Mouse (Mus musculus) heart, embryonic 16.5 days (tissue): ENCODE results near the gene Gm49361. TPM values are rescaled to one million over a fixed set of nuclear protein-coding genes. Genes with fewer than 3 reads are reported as not detected.

ENCODE experiments used
- ATAC-seq: fragments of 200-750 bp; cut with Nextera tagmentation; replicated peaks from 2 replicates; pipeline ENCODE4 v1.8.0; 2017; ENCODE audit warnings: moderate number of reproducible peaks; ENCODE audit not compliant: insufficient read depth, low FRiP score; ENCODE audit errors: extremely low read depth
- H3K27ac ChIP-seq: fragments of 300-500 bp; sonication (generic); 2 replicates; pipeline ENCODE4 v1.5.1; 2014; ENCODE audit warnings: mild to moderate bottlenecking, low read length, control low read depth, moderate library complexity
- H3K27me3 ChIP-seq: fragments of 300-500 bp; sonication (generic); 2 replicates; pipeline ENCODE4 v1.6.1; 2014; ENCODE audit warnings: low read length, mixed read lengths; ENCODE audit not compliant: control insufficient read depth, insufficient read depth
- H3K36me3 ChIP-seq: fragments of 300-500 bp; sonication (generic); 2 replicates; pipeline ENCODE4 v1.6.1; 2014; ENCODE audit not compliant: control insufficient read depth, insufficient read depth
- H3K4me1 ChIP-seq: fragments of 300-500 bp; sonication (generic); 2 replicates; pipeline ENCODE4 v1.6.1; 2014; ENCODE audit warnings: low read length, mixed read lengths; ENCODE audit not compliant: control insufficient read depth, insufficient read depth
- H3K4me2 ChIP-seq: fragments of 300-500 bp; sonication (generic); 2 replicates; pipeline ENCODE4 v1.6.1; 2014; ENCODE audit warnings: low read depth, mild to moderate bottlenecking, control low read depth, low read length
- H3K4me3 ChIP-seq: fragments of 300-500 bp; sonication (generic); 2 replicates; pipeline ENCODE4 v1.5.1; 2014; ENCODE audit warnings: mild to moderate bottlenecking, control low read depth, low read length
- H3K9ac ChIP-seq: fragments of 300-500 bp; sonication (generic); 2 replicates; pipeline ENCODE4 v1.6.1; 2014; ENCODE audit warnings: low read length, control low read depth
- H3K9me3 ChIP-seq: fragments of 300-500 bp; sonication (generic); replicated peaks from 2 replicates; pipeline ENCODE4 v1.6.1; 2016; ENCODE audit warnings: low read length; ENCODE audit not compliant: control insufficient read depth
- WGBS: fragments of 180-500 bp; shearing (Covaris S2); extraction: QIAGEN DNeasy Blood & Tissue Kit; methylation state at CpG from one replicate; pipeline ENCODE4 v1.1.7; 2014; 5-methylcytosine and 5-hydroxymethylcytosine counted together
- polyA plus RNA-seq: library from polyadenylated mRNA; unstranded; fragments of >200 nt; fragmentation: Nextera tagmentation; extraction: Ambion mirVana; gene quantifications from 2 replicates; pipeline ENCODE4 v1.2.1, GENCODE M21; 2015

The Gm49361 gene
- polyA plus RNA-seq, 1 experiment from 2014 or later, result not detected

GRCm38 (mm10) chr14:57716601-57717245 is 29.2 kb downstream of the Gm49361 start:
- ATAC-seq, result no peak
- WGBS, result 90% methylated on average over 4 of the region's 4 CpGs

GRCm38 (mm10) chr14:57712884-57713283 is 33.0 kb downstream of the Gm49361 start:
- no peak for ATAC-seq
- H3K9me3 ChIP-seq, result no peaks in the 10 kb centered on the region

More at GRCm38 (mm10) chr14:57716601-57717245, 29.2 kb downstream of the Gm49361 start:
- no peaks in the 10 kb centered on the region for H3K9me3 ChIP-seq
- H3K9ac ChIP-seq, result no peak overlapping the region
- no peak overlapping the region for H3K27ac ChIP-seq
- H3K27me3 ChIP-seq, result no peaks in the 10 kb centered on the region
- peaks cover 6% of the 10 kb centered on the region; the same call in 1 of the 2 replicates for H3K4me1 ChIP-seq
- no peak overlapping the region for H3K4me3 ChIP-seq
- H3K36me3 ChIP-seq, result 0 out of 2 replicates have a peak, but pooled peaks cover 11% of the 10 kb centered on the region
- no peak overlapping the region for H3K4me2 ChIP-seq

GRCm38 (mm10) chr14:57711059-57711458 is 34.8 kb downstream of the Gm49361 start:
- peaks cover 28% of the 10 kb centered on the region for H3K4me1 ChIP-seq
- WGBS, result 77% methylated on average over 6 of the region's 6 CpGs
- H3K9me3 ChIP-seq, result no peaks in the 10 kb centered on the region
- no peak overlapping the region for H3K9ac ChIP-seq
- H3K4me2 ChIP-seq, result no peak overlapping the region
- H3K36me3 ChIP-seq, result no peaks in the 10 kb centered on the region
- H3K4me3 ChIP-seq, result no peak overlapping the region
- ATAC-seq, result no peak
- no peak overlapping the region for H3K27ac ChIP-seq
- no peaks in the 10 kb centered on the region for H3K27me3 ChIP-seq

More at GRCm38 (mm10) chr14:57712884-57713283, 33.0 kb downstream of the Gm49361 start:
- no peak overlapping the region for H3K4me3 ChIP-seq
- 84% methylated on average over 1 of the region's 1 CpGs for WGBS
- H3K27me3 ChIP-seq, result no peaks in the 10 kb centered on the region
- no peak overlapping the region for H3K9ac ChIP-seq
- H3K27ac ChIP-seq, result no peak overlapping the region
- H3K36me3 ChIP-seq, result 0 out of 2 replicates have a peak, but pooled peaks cover 8% of the 10 kb centered on the region
- H3K4me1 ChIP-seq, result peaks cover 21% of the 10 kb centered on the region
- H3K4me2 ChIP-seq, result no peak overlapping the region

GRCm38 (mm10) chr14:57709171-57709570 is 36.7 kb downstream of the Gm49361 start:
- Histone ChIP-seq H3K4me3 (no peak overlapping the region), H3K9ac (peak overlapping the region; percentile 44; the same call in 1 of the 2 replicates), H3K27ac (peak overlapping the region; percentile 79), H3K4me2 (peak overlapping the region; percentile 43), H3K4me1 (peaks cover 28% of the 10 kb centered on the region), H3K36me3 (no peaks in the 10 kb centered on the region), H3K9me3 (no peaks in the 10 kb centered on the region), H3K27me3 (no peaks in the 10 kb centered on the region)
- WGBS, result 37% methylated on average over 10 of the region's 10 CpGs
- peak; percentile 70 for ATAC-seq

- Histone ChIP-seq H3K4me1 (peaks cover 28% of the 10 kb centered on the region), H3K4me3 (no peak overlapping the region), H3K9ac (no peak overlapping the region; the same call in 1 of the 2 replicates), H3K4me2 (peak overlapping the region; percentile 43), H3K27ac (peak overlapping the region; percentile 79), H3K9me3 (no peaks in the 10 kb centered on the region), H3K36me3 (no peaks in the 10 kb centered on the region), H3K27me3 (no peaks in the 10 kb centered on the region)
- WGBS, result 52% methylated on average over 7 of the region's 7 CpGs
- no peak for ATAC-seq
These were observed 37.3 kb downstream of the Gm49361 start for GRCm38 (mm10) chr14:57708580-57708979.

GRCm38 (mm10) chr14:57707100-57707893 is 38.6 kb downstream of the Gm49361 start:
- Histone ChIP-seq H3K4me2 (peak overlapping the region; percentile 7; the same call in 1 of the 2 replicates), H3K27ac (peak overlapping the region; percentile 76), H3K9me3 (no peaks in the 10 kb centered on the region), H3K9ac (peak overlapping the region; percentile 26; the same call in 1 of the 2 replicates), H3K4me3 (no peak overlapping the region), H3K36me3 (no peaks in the 10 kb centered on the region), H3K27me3 (no peaks in the 10 kb centered on the region), H3K4me1 (peaks cover 28% of the 10 kb centered on the region)
- ATAC-seq, result no peak
- WGBS, result 56% methylated on average over 18 of the region's 18 CpGs

- no peaks in the 10 kb centered on the region for H3K27me3 ChIP-seq
- H3K4me1 ChIP-seq, result peaks cover 28% of the 10 kb centered on the region
- WGBS, result 71% methylated on average over 4 of the region's 4 CpGs
- H3K27ac ChIP-seq, result peak overlapping the region; percentile 76
- no peaks in the 10 kb centered on the region for H3K36me3 ChIP-seq
- ATAC-seq, result no peak
- H3K4me3 ChIP-seq, result no peak overlapping the region
- H3K9ac ChIP-seq, result no peak overlapping the region
- no peaks in the 10 kb centered on the region for H3K9me3 ChIP-seq
- no peak overlapping the region for H3K4me2 ChIP-seq
These were observed 39.2 kb downstream of the Gm49361 start for GRCm38 (mm10) chr14:57706760-57707099.

GRCm38 (mm10) chr14:57705759-57706158 is 40.1 kb downstream of the Gm49361 start:
- WGBS, result 83% methylated on average over 4 of the region's 4 CpGs
- Histone ChIP-seq H3K4me2 (no peak overlapping the region), H3K9ac (no peak overlapping the region), H3K9me3 (no peaks in the 10 kb centered on the region), H3K36me3 (no peaks in the 10 kb centered on the region), H3K4me3 (no peak overlapping the region), H3K27me3 (no peaks in the 10 kb centered on the region), H3K27ac (no peak overlapping the region), H3K4me1 (peaks cover 28% of the 10 kb centered on the region)
- no peak for ATAC-seq

- Histone ChIP-seq H3K27ac (no peak overlapping the region), H3K4me3 (no peak overlapping the region), H3K4me1 (peaks cover 28% of the 10 kb centered on the region), H3K9me3 (no peaks in the 10 kb centered on the region), H3K27me3 (no peaks in the 10 kb centered on the region), H3K4me2 (no peak overlapping the region), H3K36me3 (peaks cover 3% of the 10 kb centered on the region), H3K9ac (no peak overlapping the region)
- no peak for ATAC-seq
- 78% methylated on average over 4 of the region's 4 CpGs for WGBS
These were observed 40.8 kb downstream of the Gm49361 start for GRCm38 (mm10) chr14:57705075-57705474.
